Mouse (Mus musculus) forebrain, embryonic 11.5 days (tissue): Measurements from ENCODE around the gene Magi2. TPM values are rescaled to one million over a fixed set of nuclear protein-coding genes. Genes with fewer than 3 reads are reported as not detected.

Experiments used
- ATAC-seq: fragments of 200-750 bp; cut with Nextera tagmentation; replicated peaks from 2 replicates; pipeline ENCODE4 v1.8.0; 2017; ENCODE audit warnings: moderate TSS enrichment; ENCODE audit not compliant: low FRiP score
- DNase-seq: peaks from one replicate; pipeline ENCODE4 v3.0.0-alpha.2; 2017; ENCODE audit warnings: low spot score
- H3K27ac ChIP-seq: fragments of 300-500 bp; sonication (generic); 2 replicates; pipeline ENCODE4 v1.5.1; 2014; ENCODE audit warnings: low read depth, low read length
- H3K27me3 ChIP-seq: fragments of 300-500 bp; sonication (generic); 2 replicates; pipeline ENCODE4 v1.6.1; 2014; ENCODE audit warnings: mild to moderate bottlenecking, low read length, mixed read lengths; ENCODE audit not compliant: control insufficient read depth, insufficient read depth
- H3K36me3 ChIP-seq: fragments of 300-500 bp; sonication (generic); 2 replicates; pipeline ENCODE4 v1.6.1; 2014; ENCODE audit warnings: mild to moderate bottlenecking, low read length, moderate library complexity, mixed read lengths; ENCODE audit not compliant: control insufficient read depth, insufficient read depth
- H3K4me1 ChIP-seq: fragments of 300-500 bp; sonication (generic); replicated peaks from 2 replicates; pipeline ENCODE4 v1.6.1; 2014; ENCODE audit warnings: low read length, mixed read lengths; ENCODE audit not compliant: control insufficient read depth, insufficient read depth
- H3K4me2 ChIP-seq: fragments of 300-500 bp; sonication (generic); 2 replicates; pipeline ENCODE4 v1.6.1; 2014; ENCODE audit warnings: low read depth, mild to moderate bottlenecking, low read length, moderate library complexity, mixed read lengths; ENCODE audit not compliant: severe bottlenecking
- H3K4me3 ChIP-seq: fragments of 300-500 bp; sonication (generic); 2 replicates; pipeline ENCODE4 v1.5.1; 2014; ENCODE audit warnings: low read depth, low read length
- H3K9ac ChIP-seq: fragments of 300-500 bp; sonication (generic); 2 replicates; pipeline ENCODE4 v1.6.1; 2014; ENCODE audit warnings: low read length
- H3K9me3 ChIP-seq: fragments of 300-500 bp; sonication (generic); 2 replicates; pipeline ENCODE4 v1.6.1; 2016; ENCODE audit warnings: low read length, mixed read lengths; ENCODE audit not compliant: control insufficient read depth
- WGBS: fragments of 180-500 bp; shearing (Covaris S2); extraction: QIAGEN DNeasy Blood & Tissue Kit; methylation state at CpG from one replicate; pipeline ENCODE4 v1.1.7; 2014; 5-methylcytosine and 5-hydroxymethylcytosine counted together
- polyA plus RNA-seq: library from polyadenylated mRNA; unstranded; fragments of >200 nt; fragmentation: Nextera tagmentation; extraction: Ambion mirVana; gene quantifications from 2 replicates; pipeline ENCODE4 v1.2.1, GENCODE M21; 2014

Gene Magi2
- polyA plus RNA-seq, 1 experiment from 2014 or later: 10.2 TPM

DNA sequence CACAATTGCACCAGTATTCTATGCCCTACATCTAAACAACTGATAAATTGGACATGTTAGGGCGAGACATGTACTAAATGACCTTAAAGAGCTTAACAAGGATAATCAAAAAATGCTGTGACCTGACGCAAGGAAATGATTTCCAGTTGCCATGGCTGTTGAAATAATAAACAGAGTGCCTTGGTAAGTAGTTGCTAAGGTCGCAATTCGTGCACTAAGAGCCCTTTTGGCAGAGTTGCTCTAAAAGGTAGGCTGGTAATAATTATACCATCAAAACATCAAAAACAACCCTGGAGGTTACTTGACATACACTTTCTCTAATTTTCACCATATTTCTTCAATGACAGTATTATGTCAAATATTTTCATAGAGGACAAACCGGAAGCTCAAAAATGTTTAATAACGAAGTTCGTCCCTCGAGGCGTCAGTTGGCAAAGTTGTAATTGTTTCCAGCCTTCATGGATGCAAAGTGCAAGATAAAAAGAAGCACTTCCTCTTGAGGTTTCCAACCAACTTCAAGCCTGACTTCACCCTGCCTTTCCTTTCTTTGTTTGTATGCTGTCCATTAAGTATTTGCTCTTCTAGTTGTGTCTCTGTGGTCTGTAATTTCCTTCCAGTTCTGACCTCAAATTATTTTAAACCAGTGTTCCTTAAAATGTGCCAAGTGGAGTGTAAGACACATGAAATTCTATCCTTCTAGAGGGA is 853.9 kb downstream of the Magi2 start:
- Histone ChIP-seq H3K27ac (no peak overlapping the region), H3K9ac (no peak overlapping the region), H3K4me2 (no peak overlapping the region), H3K36me3 (no peaks in the 10 kb centered on the region), H3K9me3 (no peaks in the 10 kb centered on the region), H3K27me3 (no peaks in the 10 kb centered on the region), H3K4me3 (no peak overlapping the region), H3K4me1 (no peaks in the 10 kb centered on the region)
- 81% methylated on average over 9 of the region's 9 CpGs for WGBS
- DNase-seq (no peak), ATAC-seq (no peak)

DNA sequence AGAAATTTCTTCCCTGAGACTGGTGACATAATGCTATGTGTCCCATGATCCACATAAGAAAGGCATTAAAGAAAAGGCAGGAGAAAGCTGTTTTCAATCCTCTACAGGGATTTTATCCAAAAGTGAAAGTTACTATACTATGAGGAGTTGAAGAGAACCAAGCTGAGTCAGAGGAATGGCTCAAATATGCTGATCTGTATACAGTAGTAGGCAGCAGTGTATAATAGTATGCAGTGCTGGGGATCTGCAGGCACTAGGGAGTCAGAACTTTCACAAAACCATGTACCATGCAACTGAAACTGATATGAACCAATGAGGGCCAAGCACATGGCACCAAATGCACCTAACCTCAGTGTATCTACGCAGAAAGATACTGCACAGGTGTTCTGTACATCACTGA is 855.5 kb downstream of the Magi2 start:
- ATAC-seq: no peak
- Histone ChIP-seq H3K4me2 (no peak overlapping the region), H3K9ac (no peak overlapping the region), H3K27me3 (no peaks in the 10 kb centered on the region), H3K27ac (no peak overlapping the region), H3K4me3 (no peak overlapping the region), H3K36me3 (no peaks in the 10 kb centered on the region), H3K4me1 (no peaks in the 10 kb centered on the region), H3K9me3 (no peaks in the 10 kb centered on the region)
- 89% methylated on average over 1 of the region's 1 CpGs for WGBS
- no peak for DNase-seq

DNA sequence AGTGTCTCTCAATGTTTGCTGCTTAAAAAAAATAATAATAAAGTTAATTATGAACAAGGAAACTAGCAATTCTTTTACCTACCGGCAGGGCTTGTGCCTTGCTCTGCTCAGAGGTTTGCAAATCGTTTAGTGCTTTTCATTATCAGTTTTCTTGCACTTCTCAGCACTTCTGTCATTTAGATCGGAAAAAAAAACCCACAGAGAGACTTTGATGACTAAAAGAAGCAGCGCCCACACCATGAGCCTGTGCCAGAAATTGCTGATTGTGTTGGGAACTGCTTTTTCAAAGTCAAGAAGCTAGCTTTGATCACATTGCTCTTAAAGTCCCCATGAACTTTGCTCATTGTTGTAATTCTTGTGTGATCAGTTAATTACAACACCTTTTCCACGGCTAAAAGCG is 860.2 kb downstream of the Magi2 start:
- no peak overlapping the region for H3K4me3 ChIP-seq
- H3K9ac ChIP-seq: no peak overlapping the region
- H3K4me2 ChIP-seq: no peak overlapping the region
- H3K4me1 ChIP-seq: no peaks in the 10 kb centered on the region
- DNase-seq: no peak
- H3K27ac ChIP-seq: no peak overlapping the region
- no peaks in the 10 kb centered on the region for H3K9me3 ChIP-seq
- no peaks in the 10 kb centered on the region for H3K36me3 ChIP-seq
- ATAC-seq: no peak
- WGBS: 74% methylated on average over 6 of the region's 6 CpGs
- H3K27me3 ChIP-seq: no peaks in the 10 kb centered on the region

DNA sequence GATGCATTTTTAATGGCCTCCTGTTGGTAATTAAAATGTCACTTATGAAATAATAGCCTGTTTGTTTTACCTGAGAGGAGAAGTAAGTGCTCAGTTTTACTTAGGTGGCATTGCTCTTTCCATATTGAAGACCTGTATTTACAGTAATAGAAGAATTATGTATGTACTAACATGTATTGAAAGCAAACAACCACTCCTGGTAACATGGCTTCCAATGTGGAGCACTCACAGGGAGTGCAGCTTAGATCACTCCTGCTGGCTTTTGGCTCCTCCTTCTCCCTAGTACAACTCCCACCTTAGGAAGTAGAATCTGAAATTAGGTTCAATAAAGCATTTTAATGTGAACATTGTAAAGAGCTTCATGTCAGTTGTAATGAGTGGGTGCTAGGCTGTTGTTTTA is 877.0 kb downstream of the Magi2 start:
- H3K4me3 ChIP-seq: no peak overlapping the region
- no peak for ATAC-seq
- no peaks in the 10 kb centered on the region for H3K27me3 ChIP-seq

DNA sequence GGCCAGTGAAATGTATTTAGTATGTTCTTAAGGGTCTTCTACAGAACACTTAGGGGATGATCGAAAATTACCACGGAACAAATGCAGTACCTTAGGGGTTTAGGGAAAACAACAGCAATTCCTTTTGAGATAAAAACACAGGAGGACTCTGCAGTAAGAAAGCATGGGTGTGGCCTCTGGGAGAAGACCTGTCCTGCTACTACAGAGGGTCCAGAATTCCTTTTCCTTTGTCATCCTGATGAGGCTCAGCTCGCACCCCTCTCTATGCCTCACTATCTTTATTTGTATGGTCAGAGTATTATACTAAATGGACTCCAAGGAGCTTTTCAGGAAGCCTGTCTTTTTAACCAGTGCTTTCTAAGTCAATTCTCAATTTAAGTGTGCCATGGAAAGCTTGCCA is 877.7 kb downstream of the Magi2 start:
- Histone ChIP-seq H3K4me3 (no peak overlapping the region), H3K4me1 (no peaks in the 10 kb centered on the region), H3K9ac (no peak overlapping the region), H3K4me2 (no peak overlapping the region), H3K36me3 (no peaks in the 10 kb centered on the region), H3K27ac (no peak overlapping the region), H3K9me3 (no peaks in the 10 kb centered on the region), H3K27me3 (no peaks in the 10 kb centered on the region)
- 65% methylated on average over 3 of the region's 3 CpGs for WGBS
- no peak for ATAC-seq
- no peak for DNase-seq

More for the DNA sequence above, 877.0 kb downstream of the Magi2 start:
- Histone ChIP-seq H3K9ac (no peak overlapping the region), H3K9me3 (no peaks in the 10 kb centered on the region), H3K4me2 (no peak overlapping the region), H3K36me3 (no peaks in the 10 kb centered on the region), H3K27ac (no peak overlapping the region), H3K4me1 (no peaks in the 10 kb centered on the region)
- DNase-seq: no peak

DNA sequence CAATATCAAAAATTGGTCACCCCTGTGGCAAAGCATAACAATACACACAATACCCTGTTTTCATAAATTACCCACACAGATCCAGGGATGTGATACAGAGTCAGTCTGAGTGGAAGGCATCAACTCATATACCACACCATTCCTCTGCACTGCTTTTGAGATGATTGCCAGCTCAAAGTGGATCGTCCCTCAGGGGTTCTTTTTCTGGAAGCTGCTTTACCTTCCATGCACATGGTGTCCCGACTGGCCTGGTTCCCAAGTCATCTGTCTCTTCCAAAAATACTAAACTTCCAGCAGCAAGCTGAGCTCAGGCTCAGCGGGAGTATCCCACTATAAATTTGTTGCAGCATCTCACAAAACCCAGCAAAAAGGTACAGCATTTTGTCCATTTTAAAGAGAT is 882.7 kb downstream of the Magi2 start:
- H3K27ac ChIP-seq: no peak overlapping the region
- H3K4me2 ChIP-seq: no peak overlapping the region
- H3K27me3 ChIP-seq: no peaks in the 10 kb centered on the region
- no peaks in the 10 kb centered on the region for H3K36me3 ChIP-seq
- H3K9me3 ChIP-seq: no peaks in the 10 kb centered on the region
- H3K4me3 ChIP-seq: no peak overlapping the region
- H3K9ac ChIP-seq: no peak overlapping the region
- H3K4me1 ChIP-seq: no peaks in the 10 kb centered on the region
- WGBS: 86% methylated on average over 3 of the region's 3 CpGs
- no peak for ATAC-seq
- no peak for DNase-seq

DNA sequence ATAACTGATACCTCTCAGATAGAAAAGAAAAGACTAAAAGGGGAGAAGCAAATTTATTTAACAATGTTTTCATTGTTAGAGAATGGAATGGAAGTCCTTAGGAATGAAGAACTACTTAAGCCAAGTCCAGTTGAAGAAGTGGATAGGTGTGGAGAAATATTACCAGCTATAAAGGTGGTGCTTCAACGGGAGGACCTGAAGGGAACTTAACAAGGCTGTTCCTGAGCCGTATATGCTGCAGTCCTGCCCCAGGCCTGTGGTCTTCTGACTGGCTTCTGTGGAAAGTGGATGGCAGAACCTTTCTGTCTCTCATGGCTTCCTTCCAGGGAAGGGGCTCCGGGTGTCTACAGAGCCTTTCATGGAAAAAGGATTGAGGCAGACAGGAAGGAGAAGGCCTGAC is 890.3 kb downstream of the Magi2 start:
- 95% methylated on average over 3 of the region's 3 CpGs for WGBS
- DNase-seq (no peak), ATAC-seq (no peak)
- Histone ChIP-seq H3K36me3 (no peaks in the 10 kb centered on the region), H3K4me2 (no peak overlapping the region), H3K27me3 (no peaks in the 10 kb centered on the region), H3K4me3 (no peak overlapping the region), H3K9me3 (no peaks in the 10 kb centered on the region), H3K9ac (no peak overlapping the region), H3K27ac (no peak overlapping the region), H3K4me1 (no peaks in the 10 kb centered on the region)

DNA sequence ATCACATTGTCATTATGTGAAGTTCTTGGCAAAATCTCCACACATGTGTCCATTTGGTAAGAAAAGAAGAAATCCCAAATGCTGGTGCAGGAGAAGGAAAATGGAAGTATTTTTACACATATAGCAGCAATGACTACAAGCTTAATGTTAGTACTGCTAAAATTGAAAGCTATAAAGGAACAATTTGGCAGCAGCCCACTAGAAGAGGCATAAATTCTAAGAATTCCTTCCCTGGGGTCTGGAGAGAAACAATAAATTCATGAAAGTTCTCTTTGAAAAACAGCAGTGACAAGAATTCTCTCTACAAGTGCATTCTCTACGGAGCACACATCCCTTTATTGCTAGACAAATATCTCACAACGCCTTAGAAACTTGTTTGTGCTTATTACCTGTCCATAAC is 913.4 kb downstream of the Magi2 start:
- H3K27ac ChIP-seq: no peak overlapping the region
- H3K4me2 ChIP-seq: no peak overlapping the region
- no peak overlapping the region for H3K4me3 ChIP-seq
- no peaks in the 10 kb centered on the region for H3K27me3 ChIP-seq
- H3K9me3 ChIP-seq: no peaks in the 10 kb centered on the region
- no peak overlapping the region for H3K9ac ChIP-seq
- DNase-seq (no peak), ATAC-seq (peak; percentile 30; the same call in 1 of the 2 replicates)
- WGBS: 70% methylated on average over 2 of the region's 2 CpGs
- H3K4me1 ChIP-seq: 0 out of 2 replicates have a peak, but pooled peaks cover 2% of the 10 kb centered on the region
- H3K36me3 ChIP-seq: no peaks in the 10 kb centered on the region
